Mouse (Mus musculus) thymus, postnatal 14 days (tissue): ENCODE data around the gene Miga2.

Experiments
- DNase-seq: peaks from one replicate; pipeline ENCODE4 v3.0.0; 2021

Miga2 gene

DNA sequence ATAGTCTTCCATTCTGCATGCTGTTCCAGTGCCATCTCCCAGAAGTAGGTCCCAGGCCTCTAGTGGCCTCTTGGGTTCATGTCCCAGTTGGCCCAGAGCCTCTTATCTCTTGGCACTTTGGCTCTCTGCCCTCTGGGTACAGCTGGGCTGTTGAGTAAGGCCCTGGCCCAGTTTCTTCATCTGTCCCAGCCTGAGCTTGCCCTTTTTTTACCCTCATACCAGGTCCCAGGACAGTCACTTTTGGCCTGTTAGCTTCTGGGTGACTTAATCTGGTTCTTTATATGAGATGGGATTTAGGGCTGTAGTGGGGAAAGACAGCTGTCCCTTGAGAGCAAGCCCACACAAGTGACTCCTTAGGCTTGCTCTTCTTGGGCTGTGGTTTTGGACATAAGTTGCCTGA lies 65.1 kb downstream of the Miga2 start:
- no peak for DNase-seq
